Mouse (Mus musculus) stomach, adult 2 months (tissue): ENCODE data around the gene Olfr1093. TPM values are rescaled to one million over a fixed set of nuclear protein-coding genes. Genes with fewer than 3 reads are reported as not detected.

ENCODE experiments used
- polyA plus RNA-seq: library from polyadenylated mRNA; depleted of rRNA; stranded (reverse); fragments of >200 nt; gene quantifications from 2 replicates; pipeline ENCODE4 v1.2.3, GENCODE M21; 2012; rRNA removed

Olfr1093 gene
- polyA plus RNA-seq = not detected in 2 replicates

DNA sequence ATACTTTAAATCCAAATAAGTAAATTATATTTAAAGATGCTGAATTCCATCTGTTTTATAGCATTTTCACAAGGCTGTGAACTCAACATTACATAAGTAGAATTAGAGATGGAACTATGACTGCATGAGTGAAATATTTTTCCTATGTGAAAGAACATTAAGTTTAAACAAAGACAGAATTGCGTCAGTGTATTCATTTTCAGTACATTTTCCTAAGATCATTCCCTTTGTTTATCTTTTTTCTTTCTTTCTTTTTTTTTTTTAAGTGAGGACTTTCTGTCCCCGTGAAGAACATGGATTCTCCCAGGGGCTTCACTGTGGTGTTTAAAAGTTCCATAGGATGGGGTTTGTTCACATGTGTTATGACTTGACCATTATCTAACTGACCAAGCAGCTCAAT, at the start of gene Olfr1093:
Gene Olfr1093 (plus strand): TSS at position 301 of the 400 bp plus-strand sequence.

DNA sequence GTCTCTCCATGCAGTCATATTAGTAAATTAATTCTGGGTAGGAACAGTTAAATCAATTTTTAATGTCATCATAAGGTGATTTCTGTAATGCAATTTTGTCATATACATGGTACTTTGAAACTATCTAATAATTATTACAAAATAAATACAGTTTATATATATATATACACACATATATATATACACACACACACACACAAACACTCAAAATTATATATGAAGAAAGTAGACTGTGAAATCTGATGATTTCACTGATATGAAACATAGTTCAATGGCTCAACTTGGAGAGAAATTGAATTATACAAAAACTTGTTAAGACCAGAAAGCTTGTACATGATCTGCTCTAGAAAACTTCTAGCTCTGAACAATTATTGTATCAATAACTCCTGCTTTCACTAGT, 48.7 kb upstream of the Olfr1093 start, which contains the start of gene Olfr1089:
Gene Olfr1089 (minus strand): TSS at position 101 of the 400 bp plus-strand sequence.

DNA sequence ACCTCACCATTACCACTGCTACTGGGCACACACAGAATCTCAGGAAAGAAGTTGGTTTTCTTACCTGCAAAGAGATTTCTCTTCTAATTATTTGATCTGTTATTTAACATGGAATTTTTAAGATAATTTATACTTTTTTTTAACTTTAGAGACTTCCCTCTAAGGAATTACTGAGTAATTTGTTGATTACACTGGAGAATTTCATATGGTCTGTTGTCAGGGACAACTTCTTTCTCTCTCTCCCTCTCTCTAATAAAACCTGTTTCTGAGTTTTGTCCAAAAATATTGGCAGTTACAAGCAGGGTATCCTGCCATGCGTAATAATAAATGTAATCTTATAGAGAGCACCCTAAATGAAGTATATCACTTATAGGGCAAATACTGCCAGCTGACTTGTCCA, 23.4 kb upstream of the Olfr1093 start, which contains the start of gene Olfr1090:
Gene Olfr1090 (minus strand): TSS at position 101 of the 400 bp plus-strand sequence.

GRCm38 (mm10) chr2:86809918-86810317, 27.6 kb downstream of the Olfr1093 start, which contains the start of gene Olfr141:
Gene Olfr141 (minus strand): TSS chr2:86810018.

DNA sequence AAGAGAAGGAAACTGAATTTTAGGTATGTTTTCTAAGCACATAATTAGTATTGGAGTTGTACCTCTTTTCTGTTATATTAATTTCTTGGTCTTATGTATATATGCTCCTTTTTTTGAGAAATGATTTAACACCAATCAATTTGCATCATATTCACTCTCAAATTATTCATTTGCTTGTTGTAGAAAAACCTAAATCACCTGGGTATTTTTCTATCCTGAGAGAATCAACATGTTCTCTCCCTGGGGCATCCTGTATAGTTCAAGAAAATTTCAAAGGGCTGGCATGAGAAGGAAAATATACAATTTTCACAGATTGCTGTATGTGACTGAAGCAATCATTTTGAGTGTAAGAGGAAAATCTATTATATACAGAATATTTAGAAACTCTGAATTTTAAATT, 42.1 kb downstream of the Olfr1093 start, which contains the start of gene Olfr1094:
Gene Olfr1094 (plus strand): TSS at position 301 of the 400 bp plus-strand sequence.

Other genes starting within 250 kb of the Olfr1093 start
- gene Olfr1079, start 240.0 kb upstream of the Olfr1093 start, polyA plus RNA-seq = not detected in 2 replicates
- not detected in 2 replicates for gene Olfr1080, start 224.2 kb upstream of the Olfr1093 start, polyA plus RNA-seq
- gene Olfr1082, start 183.5 kb upstream of the Olfr1093 start, polyA plus RNA-seq = not detected in 2 replicates
- gene Olfr1084, start 142.8 kb upstream of the Olfr1093 start, polyA plus RNA-seq = not detected in 2 replicates
- not detected in 2 replicates for gene Olfr1085, start 120.5 kb upstream of the Olfr1093 start, polyA plus RNA-seq
- not detected in 2 replicates for gene Olfr1086, start 102.4 kb upstream of the Olfr1093 start, polyA plus RNA-seq
- gene Olfr1087, start 84.1 kb upstream of the Olfr1093 start, polyA plus RNA-seq = not detected in 2 replicates
- gene Olfr1089, start 48.8 kb upstream of the Olfr1093 start, polyA plus RNA-seq = not detected in 2 replicates
- gene Olfr1090, start 23.5 kb upstream of the Olfr1093 start, polyA plus RNA-seq = not detected in 2 replicates
- not detected in 2 replicates for gene Olfr141, start 27.5 kb downstream of the Olfr1093 start, polyA plus RNA-seq
- not detected in 2 replicates for gene Olfr1094, start 42.2 kb downstream of the Olfr1093 start, polyA plus RNA-seq
- gene Olfr1095, start 69.2 kb downstream of the Olfr1093 start, polyA plus RNA-seq = not detected in 2 replicates
- gene Gm13723, start 92.3 kb downstream of the Olfr1093 start, polyA plus RNA-seq = not detected in 2 replicates
- gene Olfr1097, start 109.7 kb downstream of the Olfr1093 start, polyA plus RNA-seq = not detected in 2 replicates
- gene Olfr1098, start 142.1 kb downstream of the Olfr1093 start, polyA plus RNA-seq = not detected in 2 replicates
- not detected in 2 replicates for gene Olfr1099, start 178.2 kb downstream of the Olfr1093 start, polyA plus RNA-seq
- not detected in 2 replicates for gene Olfr1100, start 197.5 kb downstream of the Olfr1093 start, polyA plus RNA-seq
- gene Olfr1101, start 208.7 kb downstream of the Olfr1093 start, polyA plus RNA-seq = not detected in 2 replicates
- gene Olfr1102, start 215.9 kb downstream of the Olfr1093 start, polyA plus RNA-seq = not detected in 2 replicates
- gene Olfr1104, start 244.6 kb downstream of the Olfr1093 start, polyA plus RNA-seq = not detected in 2 replicates